Mouse (Mus musculus) frontal cortex, postnatal 14 days (tissue): ENCODE results near the gene Traf3.

ENCODE experiments used
- DNase-seq, 2 experiments: peaks; one replicate each; pipeline ENCODE4 v3.0.0; 2022; ENCODE audit warnings: low spot score in 2 of 2

Traf3 gene

DNA sequence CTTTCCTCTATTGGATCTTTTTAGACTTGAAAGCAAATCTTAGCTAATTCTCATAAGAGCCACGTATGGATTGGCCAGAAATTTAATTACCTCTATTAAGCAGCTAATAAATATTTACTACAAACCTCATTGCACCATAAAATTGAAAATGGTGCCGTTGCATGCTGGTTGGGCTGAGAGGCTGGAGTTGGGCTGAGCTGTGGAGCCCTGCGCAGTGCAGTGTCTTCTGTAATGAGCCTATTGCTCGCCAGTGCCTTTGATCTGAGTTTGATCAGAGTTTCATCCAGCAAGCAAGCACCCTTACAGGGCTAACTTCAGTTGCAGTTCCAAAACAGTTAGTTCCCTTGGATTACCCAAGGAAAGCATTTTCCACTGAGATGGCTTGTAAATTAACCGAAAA is 12.2 kb upstream of the Traf3 start:
- DNase-seq: no peak

GRCm38 (mm10) chr12:111154641-111155040 is 11.5 kb upstream of the Traf3 start:
- no peak for DNase-seq

- no peak for DNase-seq
Observed at GRCm38 (mm10) chr12:111155756-111156155, 10.4 kb upstream of the Traf3 start.

GRCm38 (mm10) chr12:111159659-111160428 is 6.3 kb upstream of the Traf3 start:
- no peak for DNase-seq

- DNase-seq: no peak
Observed at GRCm38 (mm10) chr12:111160871-111161270, 5.3 kb upstream of the Traf3 start.

DNA sequence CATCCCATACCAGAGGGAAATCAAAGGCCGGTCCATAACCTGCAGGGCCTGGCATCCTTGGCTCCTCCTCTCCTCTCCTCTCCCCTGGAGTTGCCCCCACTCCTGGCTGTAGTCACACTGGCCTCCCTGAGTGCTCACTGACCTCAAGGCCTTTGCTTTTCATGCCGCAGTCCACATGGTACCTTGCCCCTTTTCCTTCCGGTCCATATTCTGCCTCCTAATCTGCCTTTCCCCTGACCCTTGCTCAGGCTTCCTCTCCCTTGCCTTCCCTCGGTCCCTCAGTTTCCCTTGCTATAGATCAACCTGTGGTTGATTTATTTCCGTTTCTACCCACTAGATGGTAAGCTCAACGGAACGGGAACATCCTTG is 4.2 kb upstream of the Traf3 start:
- no peak for DNase-seq

DNA sequence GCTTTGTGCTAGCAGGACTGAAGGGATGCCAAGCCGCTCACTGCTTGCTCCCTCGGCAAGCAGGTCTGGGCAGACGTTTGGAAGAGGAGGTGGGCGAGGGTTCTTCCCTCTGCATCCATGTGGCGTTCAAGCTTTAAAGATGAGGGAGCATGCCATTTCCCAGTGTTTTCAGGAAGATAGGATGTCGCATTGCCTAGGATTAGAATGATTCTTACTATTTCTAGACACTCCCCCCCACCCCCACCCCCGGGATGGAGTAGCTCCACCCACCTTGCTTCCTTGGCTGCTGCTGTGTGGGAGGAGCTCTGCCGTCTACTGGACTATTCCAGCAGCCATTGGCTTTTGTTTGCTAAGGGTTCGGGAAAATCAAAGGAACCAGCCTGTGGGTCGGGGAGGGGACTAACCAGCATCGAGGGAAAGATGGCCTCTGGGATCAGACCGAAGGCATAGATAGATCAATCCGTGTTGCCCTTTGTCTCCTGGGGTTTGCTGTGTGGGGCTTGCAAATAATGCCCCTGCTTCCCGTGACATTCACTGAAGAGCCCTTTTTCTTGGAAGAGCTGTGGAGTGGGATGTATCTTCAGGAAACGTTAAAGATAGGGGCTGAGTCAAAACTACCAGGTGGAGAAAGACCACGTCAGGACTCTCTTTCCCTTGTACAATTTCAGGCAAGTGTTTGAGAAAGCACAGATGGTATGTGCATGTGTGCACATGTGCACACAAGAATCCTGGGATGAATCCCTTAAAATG is 3.7 kb upstream of the Traf3 start:
- DNase-seq: peak; percentile 41 to 58

- DNase-seq: peak; percentile 83 to 84
Observed at GRCm38 (mm10) chr12:111164310-111164751, 1.8 kb upstream of the Traf3 start.

GRCm38 (mm10) chr12:111165146-111165812 is 891 bp upstream of the Traf3 start:
- peak; percentile 23 to 32 for DNase-seq

GRCm38 (mm10) chr12:111166681-111167289 is 615 bp downstream of the Traf3 start:
- peak in 1 of 2 experiments; percentile 26 for DNase-seq

- DNase-seq: no peak
Observed at GRCm38 (mm10) chr12:111168891-111169290, 2.7 kb downstream of the Traf3 start.

- no peak for DNase-seq
Observed at GRCm38 (mm10) chr12:111178772-111179171, 12.6 kb downstream of the Traf3 start.

DNA sequence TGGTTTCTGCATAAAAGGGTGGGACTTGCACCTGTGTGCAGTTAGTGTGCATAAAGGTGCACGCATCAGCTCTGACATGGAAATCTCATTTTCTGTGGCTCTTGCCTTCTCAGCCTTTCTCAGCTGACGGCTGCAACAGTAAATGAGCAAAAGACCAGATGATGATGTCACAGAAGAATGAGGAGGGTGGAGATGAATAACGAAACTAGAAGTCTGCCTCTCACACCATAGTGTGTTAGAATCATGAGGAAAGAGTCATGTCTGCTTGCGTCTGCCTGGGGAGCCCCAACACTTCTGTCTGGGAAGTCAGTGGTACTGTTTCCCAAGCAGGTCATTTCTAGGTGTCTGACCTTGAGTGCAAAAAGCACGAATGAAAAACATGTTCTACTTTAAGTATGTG is 15.7 kb downstream of the Traf3 start:
- DNase-seq: no peak

DNA sequence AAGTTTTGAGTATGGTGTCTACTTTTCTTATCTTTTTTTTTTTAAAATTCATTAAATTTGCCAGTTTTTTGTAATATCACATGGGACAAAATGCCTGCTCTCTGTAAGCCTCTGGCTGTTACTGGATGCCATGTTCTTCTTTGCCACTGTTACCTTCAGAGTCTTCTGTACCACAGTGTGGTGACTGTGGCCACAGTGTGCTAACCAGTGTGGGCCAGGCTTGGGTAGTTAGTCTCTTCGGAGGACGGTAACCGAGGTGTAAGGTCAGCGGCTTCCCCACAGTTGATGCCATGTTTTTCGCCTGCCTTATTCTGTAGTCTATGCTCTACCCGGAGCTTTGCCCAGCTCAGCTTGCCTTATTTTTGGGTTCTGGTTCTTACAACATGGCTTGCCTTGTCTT is 16.2 kb downstream of the Traf3 start:
- no peak for DNase-seq

- DNase-seq: no peak
Observed at GRCm38 (mm10) chr12:111184476-111184875, 18.3 kb downstream of the Traf3 start, which contains the start of gene 4930595D18Rik. Gene 4930595D18Rik, minus strand, starts transcription at chr12:111184491.

DNA sequence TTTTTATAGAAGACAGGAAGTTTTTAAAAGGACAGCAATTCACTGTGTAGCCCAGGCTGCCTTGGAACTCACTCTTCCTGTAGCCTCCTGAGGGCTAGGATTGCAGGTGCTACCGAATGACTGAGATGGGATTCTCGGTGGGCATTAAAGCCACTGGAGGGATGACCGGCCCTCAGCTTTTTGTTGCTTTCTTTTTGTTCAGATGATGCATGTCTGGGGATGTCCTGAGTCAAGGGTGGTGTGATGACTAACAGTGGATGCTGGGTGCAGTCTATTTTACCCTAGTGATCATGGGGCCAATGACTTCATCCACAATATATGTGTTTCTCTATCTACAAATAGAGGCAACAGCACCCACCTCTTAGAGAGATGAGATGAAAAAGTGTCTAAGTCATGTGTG is 20.8 kb downstream of the Traf3 start:
- no peak for DNase-seq

DNA sequence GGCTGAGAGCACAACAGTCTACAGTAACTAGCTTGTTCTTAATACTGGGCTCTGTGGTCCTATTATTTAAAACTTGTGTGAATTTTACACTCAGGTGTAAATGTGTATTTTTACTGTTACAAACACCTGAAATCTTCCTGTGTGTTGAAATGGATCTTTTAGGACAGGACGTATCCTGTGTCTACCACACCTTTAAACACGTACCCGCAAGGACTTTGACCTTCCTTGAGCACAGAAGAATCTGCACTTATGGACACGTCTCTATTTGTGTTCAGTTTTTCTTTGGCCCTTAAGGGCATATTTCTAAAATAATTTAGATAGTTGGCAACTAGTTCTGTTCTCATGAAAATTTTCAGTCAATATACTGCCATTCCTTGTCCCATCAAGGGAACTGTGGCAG is 22.1 kb downstream of the Traf3 start:
- DNase-seq: no peak

DNA sequence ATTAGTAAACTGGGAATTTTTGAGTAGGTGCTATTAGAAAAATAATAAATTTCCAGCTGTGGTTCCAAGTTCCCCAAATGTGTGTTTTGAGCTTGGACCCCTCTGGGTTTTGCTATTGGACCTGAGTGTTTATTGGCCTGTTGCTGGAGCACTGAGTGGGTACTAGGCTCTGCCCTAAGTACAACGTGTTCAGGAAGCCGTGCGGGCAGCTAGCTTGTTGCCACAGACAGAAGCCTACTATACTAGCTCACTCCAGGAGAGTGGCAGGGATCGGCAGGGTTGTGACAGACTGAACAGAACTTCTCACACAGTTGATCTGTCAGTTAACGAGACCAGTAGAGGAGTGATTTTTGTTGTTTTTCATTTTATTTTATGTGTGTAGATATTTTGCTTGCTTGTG is 24.2 kb downstream of the Traf3 start:
- no peak for DNase-seq

DNA sequence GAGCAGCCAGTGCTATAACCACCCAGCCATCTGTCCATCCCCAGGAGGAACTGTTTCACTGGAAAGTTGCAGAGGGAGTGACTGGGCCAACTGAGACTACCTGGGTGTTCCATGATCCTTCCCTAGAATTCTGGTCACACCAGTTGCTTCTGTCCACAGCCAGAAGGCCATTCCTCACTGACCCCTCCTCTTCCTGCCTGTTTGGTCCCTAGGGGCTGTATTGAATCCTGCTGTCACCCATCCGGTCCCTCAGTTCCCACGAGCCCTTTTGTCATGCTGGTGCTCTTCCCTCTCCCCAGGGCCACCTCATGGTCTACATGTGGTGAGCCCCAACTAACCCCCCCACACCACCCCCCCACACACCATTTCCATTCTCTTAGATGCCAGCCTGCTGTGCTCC is 24.7 kb downstream of the Traf3 start:
- DNase-seq: no peak

DNA sequence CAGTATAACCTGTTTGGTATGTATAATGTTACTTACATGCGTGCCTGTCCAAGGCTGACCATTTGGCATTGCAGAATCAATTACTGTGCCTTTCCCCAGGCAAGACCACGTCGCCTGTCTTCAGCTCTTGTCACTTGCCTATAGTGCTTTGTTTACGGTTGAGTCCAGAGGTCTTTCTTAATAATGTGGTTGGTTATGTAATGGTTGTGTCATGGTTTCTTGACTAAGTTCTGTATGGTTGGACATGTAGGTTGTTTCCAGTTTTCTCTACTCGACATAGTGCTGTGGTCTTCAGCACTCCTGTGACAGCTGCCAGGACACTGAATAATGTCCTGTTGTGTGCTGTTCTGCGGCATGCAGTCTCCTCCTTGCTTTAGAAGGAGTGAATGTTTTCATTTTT is 26.6 kb downstream of the Traf3 start:
- DNase-seq: no peak

GRCm38 (mm10) chr12:111193331-111193730 is 27.2 kb downstream of the Traf3 start:
- DNase-seq: no peak

DNA sequence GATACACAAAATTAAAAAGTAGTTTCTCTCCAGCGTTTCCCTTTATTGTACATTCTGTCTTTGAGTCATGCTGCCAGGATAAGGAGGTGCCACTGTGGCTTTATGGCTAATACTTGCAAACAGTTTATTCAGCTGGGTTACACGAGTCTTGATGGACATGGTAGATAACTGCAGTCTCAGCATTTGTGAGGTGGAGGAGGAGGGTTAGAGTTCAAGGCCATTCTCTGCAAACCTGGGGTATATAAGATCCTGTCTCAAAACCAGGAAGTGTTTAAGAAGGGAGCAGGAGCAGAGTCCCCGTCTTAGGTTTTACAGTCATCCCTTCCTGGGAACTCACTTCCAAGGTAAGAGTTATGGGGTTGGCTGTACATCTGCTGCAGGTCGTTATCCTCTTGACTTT is 30.4 kb downstream of the Traf3 start:
- no peak for DNase-seq
